18 mouse cellular contexts compared by ENCODE assay signal in genomic region chr9:71262711-71263110, GRCm38 (mm10).
"Had no signal": no experiment of that assay in that cellular context is flagged by ENCODE, and none has a peak within 500 bp of the region (broad histone marks: within the 10 kb centered on the region; RNA-seq: fewer than 3 reads in every experiment).

No protein-coding gene starts in this region.

- DNase-seq: midbrain, embryonic 14.5 days; retina, postnatal 1 day; right cerebral cortex, adult 18-20 months; right cerebral cortex, postnatal 25 days; right cerebral cortex, postnatal 4 days; spleen, adult 18-20 months; thymus, adult 18-20 months; thymus, postnatal 14 days; thymus, postnatal 36 days had no signal

- H3K27ac ChIP-seq: liver, embryonic 12.5 days; liver, embryonic 14.5 days; lung, embryonic 15.5 days; midbrain, embryonic 10.5 days; midbrain, embryonic 12.5 days; neural tube, embryonic 13.5 days; neural tube, embryonic 15.5 days had no signal

- ATAC-seq: liver, embryonic 12.5 days; midbrain, embryonic 16.5 days had no signal

- H3K27me3 ChIP-seq: midbrain, embryonic 12.5 days; neural tube, embryonic 15.5 days had no signal

- H3K9me3 ChIP-seq: liver, embryonic 12.5 days; lung, embryonic 15.5 days; midbrain, embryonic 10.5 days; midbrain, embryonic 12.5 days; neural tube, embryonic 13.5 days; neural tube, embryonic 15.5 days had no signal

- H3K9ac ChIP-seq: liver, embryonic 12.5 days; liver, embryonic 14.5 days; lung, embryonic 15.5 days; midbrain, embryonic 12.5 days; neural tube, embryonic 13.5 days; neural tube, embryonic 15.5 days had no signal

- H3K4me1 ChIP-seq: liver, embryonic 12.5 days; midbrain, embryonic 10.5 days; midbrain, embryonic 12.5 days; neural tube, embryonic 13.5 days; neural tube, embryonic 15.5 days had no signal

- H3K4me3 ChIP-seq: liver, embryonic 12.5 days; lung, embryonic 15.5 days; midbrain, embryonic 10.5 days; midbrain, embryonic 12.5 days; myocyte; neural tube, embryonic 13.5 days; neural tube, embryonic 15.5 days had no signal

- H3K4me2 ChIP-seq: liver, embryonic 12.5 days; lung, embryonic 15.5 days; midbrain, embryonic 12.5 days; neural tube, embryonic 13.5 days; neural tube, embryonic 15.5 days had no signal

- H3K36me3 ChIP-seq: liver, embryonic 12.5 days; lung, embryonic 15.5 days; midbrain, embryonic 10.5 days; midbrain, embryonic 12.5 days; neural tube, embryonic 13.5 days; neural tube, embryonic 15.5 days had no signal
